Mouse (Mus musculus): ENCODE measurements around the gene Manea.
"Not testable (repeated sequence)": the region's sequence is repeated elsewhere in the genome, so short reads cannot be mapped to it uniquely, and the experiment has no call there.

Gene Manea

DNA sequence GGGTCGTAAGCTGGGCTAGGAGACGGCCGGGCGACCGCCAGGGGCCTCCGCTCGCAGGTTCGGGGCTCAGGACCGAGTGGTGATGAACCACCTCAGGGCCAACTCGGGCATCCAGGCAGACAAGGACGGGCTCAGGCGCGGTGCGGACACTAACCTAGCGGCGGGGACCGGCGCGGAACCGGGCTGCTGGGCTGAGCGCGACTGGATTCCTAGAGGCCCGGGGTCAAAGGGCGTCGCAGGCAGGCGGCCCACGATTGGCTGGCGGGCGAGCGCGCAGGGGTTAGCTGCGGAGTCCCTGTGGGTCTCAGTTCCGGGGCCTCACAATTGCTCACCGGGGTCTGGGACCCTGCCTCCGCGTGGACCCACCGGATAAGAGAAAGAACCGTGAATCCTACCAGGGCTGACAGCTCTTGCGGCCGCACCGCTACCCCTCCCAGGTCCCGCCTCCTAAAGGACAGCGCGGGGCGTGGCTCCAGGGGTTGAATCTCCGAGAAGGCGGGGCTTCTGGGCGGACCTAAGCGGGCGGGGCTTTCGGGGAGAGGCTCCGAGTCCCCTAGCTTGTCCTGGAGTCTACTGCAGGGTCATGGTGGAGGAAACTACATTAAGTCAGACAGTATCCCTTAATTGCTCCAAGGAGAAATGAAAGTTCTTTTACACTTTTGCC, at the start of gene Manea:
Manea (minus strand) TSS at position 449 of the 664 bp plus-strand sequence.
- peak; percentile 91 for DNase-seq (ENCODE audit: low spot score)

DNA sequence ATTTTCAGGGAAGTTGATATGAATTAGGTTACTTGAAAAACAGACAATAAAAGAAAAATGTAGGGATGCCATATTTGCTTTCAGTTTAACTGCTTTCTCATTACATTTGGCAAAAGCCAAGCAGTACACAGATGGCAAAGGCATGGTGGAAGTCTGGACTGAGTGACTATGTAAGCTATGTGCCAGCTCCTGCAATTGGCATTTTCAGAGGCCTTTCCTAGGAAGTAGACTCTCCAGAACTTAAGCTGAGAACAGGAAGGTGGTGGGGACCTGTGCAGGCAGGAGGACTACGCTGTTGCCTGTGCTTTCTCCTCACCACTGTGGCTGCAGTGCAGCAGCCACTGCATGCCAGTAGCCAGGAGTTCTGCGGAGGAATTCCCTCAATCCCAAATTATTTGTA, 7.9 kb upstream of the Manea start:
- DNase-seq (ENCODE audit: low spot score): no peak

DNA sequence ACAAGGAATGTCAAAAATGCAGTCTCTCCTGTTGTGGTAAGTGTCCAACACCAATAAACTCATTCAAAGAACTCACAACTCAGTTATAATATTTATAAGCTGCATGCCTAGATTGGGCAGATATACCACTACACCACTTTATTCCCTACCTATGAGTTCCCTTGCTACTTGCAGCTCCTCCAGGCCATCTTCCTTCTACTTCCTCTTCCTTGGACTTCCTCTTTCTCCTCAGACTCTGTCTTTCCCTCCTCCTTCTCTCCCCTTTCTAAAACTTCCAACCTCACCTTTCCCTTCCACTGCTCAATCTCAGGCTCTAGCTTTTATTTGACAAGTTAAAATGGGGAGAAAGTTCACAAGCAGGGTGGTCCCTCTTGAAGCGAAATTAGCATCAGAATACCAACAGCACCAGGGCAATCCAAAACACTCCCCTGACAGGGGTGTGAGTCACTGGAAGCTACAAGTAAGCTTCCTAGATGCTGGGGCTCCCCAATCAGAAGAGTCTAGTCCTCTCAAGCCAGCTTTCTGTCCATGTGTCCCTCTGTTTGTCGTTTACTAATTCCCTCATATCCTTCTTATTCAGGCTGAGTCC, 7.0 kb upstream of the Manea start:
- DNase-seq (ENCODE audit: low spot score): no peak

DNA sequence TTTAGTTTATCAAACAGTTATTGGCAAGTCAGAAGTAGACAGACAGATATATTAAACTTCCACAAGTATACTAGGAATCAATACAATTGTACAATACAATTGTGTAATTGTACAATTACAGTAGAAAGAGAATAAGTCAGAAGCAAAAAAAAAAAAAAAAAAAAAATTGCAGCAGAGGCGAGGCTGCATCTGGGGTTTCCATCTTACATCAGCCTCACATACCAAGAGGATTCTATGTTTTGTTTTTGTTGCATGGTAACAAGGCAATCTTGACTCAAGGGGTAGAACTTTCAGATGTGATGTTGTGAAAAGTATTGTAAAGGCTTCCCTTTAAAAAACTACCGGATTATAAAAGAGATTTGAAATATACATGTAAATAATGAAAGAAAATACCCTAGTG, 548 bp upstream of the Manea start:
- no peak for DNase-seq (ENCODE audit: low spot score)

DNA sequence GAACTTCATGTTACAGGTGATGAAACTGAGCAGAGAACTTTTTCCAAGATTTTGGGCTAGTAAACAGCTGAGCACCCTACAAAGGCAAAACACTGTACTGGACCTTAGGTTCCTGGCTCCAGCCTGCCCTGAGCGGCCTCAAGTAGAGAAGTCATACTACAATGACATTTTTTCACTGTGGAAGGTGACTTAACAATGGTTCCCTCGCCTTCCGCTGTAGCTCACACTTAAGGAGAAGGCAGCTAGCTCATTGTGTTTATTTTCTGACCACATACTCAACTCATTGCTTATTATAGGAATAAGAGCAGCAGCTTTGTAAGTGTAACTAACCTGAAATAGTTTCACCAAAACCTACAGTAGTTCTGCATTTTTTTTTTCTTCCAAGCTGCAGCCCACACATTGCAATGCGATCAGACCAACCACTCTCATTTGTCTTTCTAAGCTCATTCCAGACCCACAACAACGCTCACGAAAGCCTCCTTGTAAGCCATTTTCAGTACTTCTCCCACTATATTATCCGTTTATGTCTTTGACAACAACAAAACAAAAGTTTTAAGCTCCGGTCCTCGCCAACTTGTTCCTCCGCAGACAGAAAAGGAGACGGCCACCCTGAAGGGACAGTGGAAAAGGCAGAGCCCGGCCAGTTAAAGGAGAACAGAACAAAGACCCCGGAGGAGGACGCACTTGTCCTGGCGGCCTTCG, 799 bp downstream of the Manea start:
- DNase-seq (ENCODE audit: low spot score): no peak

DNA sequence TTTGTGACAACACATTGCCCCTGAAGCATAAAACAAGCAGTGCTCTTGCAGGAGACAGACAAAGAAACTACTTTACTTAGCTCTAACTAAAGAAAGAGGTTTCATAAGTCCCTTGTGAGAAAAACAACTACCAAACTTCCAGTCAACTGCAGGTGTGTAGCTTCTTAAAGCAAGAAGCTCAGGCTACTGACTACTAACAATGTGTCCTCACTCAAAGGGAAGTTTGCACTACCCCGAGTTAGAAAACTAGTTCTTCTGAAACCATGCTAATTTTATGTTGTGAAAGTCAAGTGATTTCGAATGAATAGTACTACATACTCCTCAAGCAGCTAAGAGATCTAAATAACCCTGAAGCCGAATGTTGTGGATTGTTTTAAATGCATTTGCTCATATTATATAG, 1.6 kb downstream of the Manea start:
- DNase-seq (ENCODE audit: low spot score): no peak

DNA sequence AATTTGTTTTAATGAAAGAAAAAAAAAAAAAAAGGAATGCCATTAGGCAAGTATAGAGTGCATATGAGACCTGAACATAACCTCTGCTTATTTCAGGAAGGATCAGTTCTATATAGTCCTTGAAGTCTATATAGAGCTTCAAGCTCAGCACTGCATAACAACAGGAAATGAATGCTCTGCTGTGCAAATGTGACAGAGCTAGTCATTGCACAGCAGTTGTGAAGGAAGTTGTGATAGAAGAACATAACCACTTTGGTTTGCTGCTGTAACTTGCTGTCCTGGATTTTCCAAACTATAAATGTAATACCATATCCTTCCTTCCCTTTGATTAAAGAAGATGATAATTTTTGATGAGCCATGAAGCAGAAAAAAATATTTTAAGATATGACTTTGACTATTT, 4.3 kb downstream of the Manea start:
- no peak for DNase-seq (ENCODE audit: low spot score)

DNA sequence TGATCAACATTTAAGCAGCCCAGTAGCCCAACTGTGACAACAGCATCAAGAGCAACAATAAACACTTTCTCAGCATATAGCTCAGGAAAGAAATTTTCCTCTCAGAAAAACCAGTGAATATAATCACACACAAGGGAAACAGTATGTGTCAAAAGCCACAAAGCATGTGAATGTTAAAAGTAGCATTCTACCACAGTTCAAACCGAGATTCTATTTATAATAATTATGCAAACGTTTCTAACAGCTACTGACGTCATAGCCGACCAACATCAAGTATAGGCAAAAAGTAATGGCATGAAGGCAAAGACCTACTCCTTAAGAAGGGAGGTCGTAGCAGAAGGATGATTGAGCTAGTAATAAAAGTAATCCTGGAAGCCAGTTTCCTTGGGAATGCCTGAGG, 8.1 kb downstream of the Manea start:
- DNase-seq (ENCODE audit: low spot score): no peak

DNA sequence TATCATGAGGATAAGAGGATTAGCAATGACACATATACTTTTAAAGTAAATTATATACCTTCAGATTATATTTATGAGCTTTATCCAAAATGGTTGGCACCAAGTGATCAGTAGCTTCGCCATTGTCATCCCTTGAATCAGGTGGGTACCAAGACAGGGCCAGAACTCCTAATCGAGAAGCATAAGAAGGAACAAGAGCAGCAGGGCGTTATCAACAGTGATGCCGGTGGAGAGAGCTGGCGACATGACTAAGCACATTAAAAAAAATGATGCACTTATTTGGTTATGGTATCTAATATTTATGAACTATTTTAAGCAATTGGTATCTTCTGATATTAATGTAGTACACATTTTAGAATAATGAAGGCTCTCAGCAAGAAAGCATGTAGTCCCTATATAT, 10.1 kb downstream of the Manea start:
- DNase-seq (ENCODE audit: low spot score): no peak

DNA sequence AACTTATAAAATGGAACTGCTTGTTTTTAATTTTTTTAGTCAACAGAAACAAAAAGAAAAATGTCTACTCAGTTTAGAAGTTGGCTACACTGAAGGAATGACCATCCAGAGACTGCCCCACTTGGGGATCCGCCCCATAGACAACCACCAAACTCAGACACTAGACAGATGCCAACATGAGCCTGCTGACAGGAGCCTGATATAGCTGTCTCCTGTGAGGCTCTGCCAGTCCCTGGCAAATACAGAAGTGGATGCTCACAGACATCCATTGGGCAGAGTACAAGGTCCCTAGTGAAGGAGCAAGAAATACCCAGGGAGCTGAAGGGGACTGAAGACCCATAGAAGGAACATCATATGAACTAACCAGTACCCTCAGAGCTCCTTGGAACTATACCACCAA, 42.0 kb downstream of the Manea start:
- not testable (repeated sequence) for DNase-seq (ENCODE audit: low spot score)

DNA sequence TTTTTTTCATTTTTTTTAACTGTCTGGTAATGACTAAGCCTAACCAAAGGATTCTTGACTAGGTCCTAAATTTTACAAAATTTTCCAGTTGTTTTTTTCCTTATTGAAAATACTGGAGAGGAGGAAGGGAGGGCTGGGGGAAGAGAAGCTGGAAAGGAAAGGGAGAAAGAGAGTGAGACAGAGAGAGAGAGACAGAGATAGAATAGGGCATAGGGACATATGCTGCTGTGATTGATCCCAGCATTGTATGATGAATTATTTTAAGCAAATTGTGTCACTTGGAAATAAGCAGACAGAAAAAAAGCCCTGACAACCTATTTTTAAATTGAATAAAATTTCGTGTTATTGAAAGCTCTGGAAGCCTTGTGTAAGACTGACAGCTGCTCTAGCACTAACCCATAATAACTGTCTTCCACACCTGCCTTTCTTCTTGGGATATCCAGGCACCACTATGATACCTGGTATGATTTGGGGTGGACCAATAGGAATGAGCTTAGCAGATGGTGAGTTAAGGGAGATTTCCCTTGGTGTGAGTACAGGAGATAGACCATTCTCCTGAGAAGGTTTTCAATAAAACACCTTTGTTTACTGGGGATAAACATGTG, 69.5 kb downstream of the Manea start:
- DNase-seq (ENCODE audit: low spot score): no peak

DNA sequence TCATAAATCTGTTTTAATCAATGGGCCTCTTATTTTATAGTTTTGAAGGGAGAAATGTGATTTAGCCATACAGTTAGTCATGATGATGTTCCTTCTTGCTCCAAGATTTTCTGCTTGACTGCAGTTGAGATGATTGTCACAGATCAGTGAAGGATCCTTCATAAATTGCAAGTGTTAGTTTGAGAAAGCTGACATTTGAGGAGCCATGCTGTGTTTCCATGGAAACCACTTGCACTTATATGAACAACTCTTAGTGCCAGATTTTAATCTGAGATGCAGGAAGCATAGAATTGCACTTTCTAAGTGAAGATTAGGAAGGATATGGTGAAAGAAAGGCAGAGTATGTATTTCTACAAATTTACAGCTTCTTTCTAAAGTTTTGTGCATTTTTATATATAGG, 70.4 kb downstream of the Manea start:
- no peak for DNase-seq (ENCODE audit: low spot score)

DNA sequence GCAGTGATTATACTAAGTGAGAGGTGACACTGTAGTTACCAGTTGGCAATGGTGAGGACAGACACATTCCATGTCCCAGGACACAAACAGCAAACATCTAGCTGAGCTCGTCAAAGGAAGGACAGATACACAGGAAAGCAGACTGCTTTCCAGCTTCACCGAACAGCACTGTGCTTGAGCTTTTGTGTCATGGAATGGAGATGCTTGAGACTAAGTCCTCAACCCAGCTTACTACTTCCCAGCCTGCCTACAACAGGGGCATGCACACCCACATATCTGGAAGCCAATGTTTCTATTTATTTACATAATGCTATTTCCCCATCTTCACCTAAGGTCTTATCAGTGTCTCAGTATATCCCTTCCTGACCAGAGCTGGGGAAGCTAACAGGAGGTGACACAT, 70.9 kb downstream of the Manea start:
- DNase-seq (ENCODE audit: low spot score): no peak

Measured in testis, postnatal 14 days (tissue).